Mouse (Mus musculus): ENCODE data around the gene Nkain1. TPM values are rescaled to one million over a fixed set of nuclear protein-coding genes. Genes with fewer than 3 reads are reported as not detected.

Nkain1 gene
- polyA plus RNA-seq, 1 experiment from 2014 or later, result 0.18 TPM

DNA sequence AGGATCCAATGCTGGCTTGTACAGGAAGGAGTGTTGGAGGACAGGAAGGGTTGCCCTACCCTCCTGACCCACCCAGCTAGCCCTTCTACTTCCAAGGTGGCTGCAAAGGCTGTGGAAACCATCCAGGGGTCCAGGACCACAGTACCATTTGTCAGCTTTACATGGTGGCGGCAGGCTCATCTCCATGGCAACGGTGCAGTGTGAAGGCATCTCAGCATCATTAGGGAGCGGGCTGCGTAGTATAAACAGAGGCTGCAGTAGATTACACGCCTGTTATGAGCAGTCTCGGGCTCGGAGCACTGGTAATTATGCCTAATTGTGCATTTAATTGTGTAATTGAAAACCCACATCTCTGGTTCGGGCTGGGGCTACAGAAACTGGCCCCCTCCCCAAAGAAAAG, 10.2 kb downstream of the Nkain1 start:
- DNase-seq (ENCODE audit: low spot score), result no peak
- Histone ChIP-seq H3K4me3 (ENCODE audit: low read depth, low read length) (no peak overlapping the region), H3K27ac (replicated peaks) (no peak overlapping the region), H3K4me2 (replicated peaks; ENCODE audit: low read depth) (no peak overlapping the region), H3K36me3 (ENCODE audit: control insufficient read depth, insufficient read depth, low read length) (no peaks in the 10 kb centered on the region), H3K9me3 (ENCODE audit: control insufficient read depth, low read length) (no peaks in the 10 kb centered on the region), H3K4me1 (replicated peaks; ENCODE audit: control insufficient read depth, insufficient read depth) (no peaks in the 10 kb centered on the region), H3K9ac (ENCODE audit: low read length) (no peak overlapping the region), H3K27me3 (ENCODE audit: control insufficient read depth, insufficient read depth, low read length) (no peaks in the 10 kb centered on the region)
- ATAC-seq (ENCODE audit: low FRiP score, low TSS enrichment), result no peak
- WGBS, result 52% methylated on average over 8 of the region's 8 CpGs
- TF ChIP-seq EP300 (optimal IDR thresholded peaks at IDR 0.05) (no peak), CTCF (IDR thresholded peaks at IDR 0.05; ENCODE audit: low read depth) (no peak)

GRCm38 (mm10) chr4:130563260-130563756, 10.7 kb downstream of the Nkain1 start:
- Histone ChIP-seq H3K27ac (replicated peaks) (no peak overlapping the region), H3K27me3 (ENCODE audit: control insufficient read depth, insufficient read depth, low read length) (no peaks in the 10 kb centered on the region), H3K4me3 (ENCODE audit: low read depth, low read length) (no peak overlapping the region), H3K36me3 (ENCODE audit: control insufficient read depth, insufficient read depth, low read length) (no peaks in the 10 kb centered on the region), H3K9me3 (ENCODE audit: control insufficient read depth, low read length) (no peaks in the 10 kb centered on the region), H3K9ac (ENCODE audit: low read length) (no peak overlapping the region), H3K4me1 (replicated peaks; ENCODE audit: control insufficient read depth, insufficient read depth) (no peaks in the 10 kb centered on the region), H3K4me2 (replicated peaks; ENCODE audit: low read depth) (no peak overlapping the region)
- ATAC-seq (ENCODE audit: low FRiP score, low TSS enrichment) (no peak), DNase-seq (ENCODE audit: low spot score) (no peak)
- 81% methylated on average over 9 of the region's 9 CpGs for WGBS
- TF ChIP-seq CTCF (IDR thresholded peaks at IDR 0.05; ENCODE audit: low read depth) (no peak), EP300 (optimal IDR thresholded peaks at IDR 0.05) (no peak)

GRCm38 (mm10) chr4:130560576-130561310, 13.2 kb downstream of the Nkain1 start:
- H3K9ac ChIP-seq (ENCODE audit: low read length), result no peak overlapping the region
- H3K27ac ChIP-seq (replicated peaks), result 0 out of 2 replicates have a peak overlapping the region, but pooled peaks have one; percentile 4
- no peaks in the 10 kb centered on the region for H3K27me3 ChIP-seq (ENCODE audit: control insufficient read depth, insufficient read depth, low read length)
- H3K4me1 ChIP-seq (replicated peaks; ENCODE audit: control insufficient read depth, insufficient read depth), result no peaks in the 10 kb centered on the region
- H3K9me3 ChIP-seq (ENCODE audit: control insufficient read depth, low read length), result no peaks in the 10 kb centered on the region
- 43% methylated on average over 11 of the region's 11 CpGs for WGBS
- no peak overlapping the region for H3K4me3 ChIP-seq (ENCODE audit: low read depth, low read length)
- TF ChIP-seq CTCF (IDR thresholded peaks at IDR 0.05; ENCODE audit: low read depth) (no peak), EP300 (optimal IDR thresholded peaks at IDR 0.05) (no peak)
- ATAC-seq (ENCODE audit: low FRiP score, low TSS enrichment) (peak; percentile 27; the same call in 1 of the 2 replicates), DNase-seq (ENCODE audit: low spot score) (peak; percentile 48)
- H3K4me2 ChIP-seq (replicated peaks; ENCODE audit: low read depth), result no peak overlapping the region
- no peaks in the 10 kb centered on the region for H3K36me3 ChIP-seq (ENCODE audit: control insufficient read depth, insufficient read depth, low read length)

- H3K27ac ChIP-seq (replicated peaks), result no peak overlapping the region
- no peak for TF ChIP-seq EP300 (optimal IDR thresholded peaks at IDR 0.05)
- no peak for TF ChIP-seq CTCF (IDR thresholded peaks at IDR 0.05; ENCODE audit: low read depth)
- DNase-seq (ENCODE audit: low spot score), result no peak
- no peaks in the 10 kb centered on the region for H3K4me1 ChIP-seq (replicated peaks; ENCODE audit: control insufficient read depth, insufficient read depth)
- H3K9ac ChIP-seq (ENCODE audit: low read length), result no peak overlapping the region
- no peaks in the 10 kb centered on the region for H3K27me3 ChIP-seq (ENCODE audit: control insufficient read depth, insufficient read depth, low read length)
- ATAC-seq (ENCODE audit: low FRiP score, low TSS enrichment), result no peak
- 80% methylated on average over 3 of the region's 3 CpGs for WGBS
- H3K9me3 ChIP-seq (ENCODE audit: control insufficient read depth, low read length), result no peaks in the 10 kb centered on the region
- H3K4me3 ChIP-seq (ENCODE audit: low read depth, low read length), result no peak overlapping the region
- H3K4me2 ChIP-seq (replicated peaks; ENCODE audit: low read depth), result no peak overlapping the region
- no peaks in the 10 kb centered on the region for H3K36me3 ChIP-seq (ENCODE audit: control insufficient read depth, insufficient read depth, low read length)
Observed at GRCm38 (mm10) chr4:130559220-130559619, 14.8 kb downstream of the Nkain1 start.

GRCm38 (mm10) chr4:130557852-130558251, 16.1 kb downstream of the Nkain1 start:
- Histone ChIP-seq H3K9ac (ENCODE audit: low read length) (no peak overlapping the region), H3K27ac (replicated peaks) (no peak overlapping the region), H3K27me3 (ENCODE audit: control insufficient read depth, insufficient read depth, low read length) (no peaks in the 10 kb centered on the region), H3K4me2 (replicated peaks; ENCODE audit: low read depth) (no peak overlapping the region), H3K9me3 (ENCODE audit: control insufficient read depth, low read length) (no peaks in the 10 kb centered on the region), H3K4me1 (replicated peaks; ENCODE audit: control insufficient read depth, insufficient read depth) (no peaks in the 10 kb centered on the region), H3K36me3 (ENCODE audit: control insufficient read depth, insufficient read depth, low read length) (no peaks in the 10 kb centered on the region), H3K4me3 (ENCODE audit: low read depth, low read length) (no peak overlapping the region)
- no peak for TF ChIP-seq EP300 (optimal IDR thresholded peaks at IDR 0.05)
- ATAC-seq (ENCODE audit: low FRiP score, low TSS enrichment), result no peak
- DNase-seq (ENCODE audit: low spot score), result no peak
- 80% methylated on average over 12 of the region's 12 CpGs for WGBS

- no peak for DNase-seq (ENCODE audit: low spot score)
- Histone ChIP-seq H3K9me3 (ENCODE audit: control insufficient read depth, low read length) (no peaks in the 10 kb centered on the region), H3K4me2 (replicated peaks; ENCODE audit: low read depth) (no peak overlapping the region), H3K36me3 (ENCODE audit: control insufficient read depth, insufficient read depth, low read length) (no peaks in the 10 kb centered on the region), H3K4me3 (ENCODE audit: low read depth, low read length) (no peak overlapping the region), H3K9ac (ENCODE audit: low read length) (no peak overlapping the region), H3K4me1 (replicated peaks; ENCODE audit: control insufficient read depth, insufficient read depth) (no peaks in the 10 kb centered on the region), H3K27me3 (ENCODE audit: control insufficient read depth, insufficient read depth, low read length) (no peaks in the 10 kb centered on the region), H3K27ac (replicated peaks) (no peak overlapping the region)
- no peak for ATAC-seq (ENCODE audit: low FRiP score, low TSS enrichment)
- TF ChIP-seq CTCF (IDR thresholded peaks at IDR 0.05; ENCODE audit: low read depth) (no peak), EP300 (optimal IDR thresholded peaks at IDR 0.05) (no peak)
- WGBS, result no CpG with 5 or more reads among the region's 1 CpGs
Observed at GRCm38 (mm10) chr4:130556992-130557391, 17.0 kb downstream of the Nkain1 start.
